Mouse (Mus musculus) olfactory bulb, adult 2 months (tissue): ENCODE measurements around the gene Ptafr.

Experiments used
- CTCF ChIP-seq: fragments of 200-500 bp; IDR thresholded peaks from 2 replicates; pipeline ENCODE4 v1.5.1; 2012; ENCODE audit warnings: low read depth, mild to moderate bottlenecking, low read length, moderate library complexity; ENCODE audit not compliant: insufficient read depth
- POLR2A ChIP-seq: fragments of 200-500 bp; IDR thresholded peaks from 2 replicates; pipeline ENCODE4 v1.6.1; 2012; ENCODE audit warnings: mild to moderate bottlenecking, low read depth, low read length, moderate library complexity; ENCODE audit not compliant: insufficient read depth

- TF ChIP-seq CTCF (no peak), POLR2A (no peak)
These were observed 21.1 kb upstream of the Ptafr start for GRCm38 (mm10) chr4:132542724-132543123.
